Mouse (Mus musculus): ENCODE results near the gene Megf11.

DNA sequence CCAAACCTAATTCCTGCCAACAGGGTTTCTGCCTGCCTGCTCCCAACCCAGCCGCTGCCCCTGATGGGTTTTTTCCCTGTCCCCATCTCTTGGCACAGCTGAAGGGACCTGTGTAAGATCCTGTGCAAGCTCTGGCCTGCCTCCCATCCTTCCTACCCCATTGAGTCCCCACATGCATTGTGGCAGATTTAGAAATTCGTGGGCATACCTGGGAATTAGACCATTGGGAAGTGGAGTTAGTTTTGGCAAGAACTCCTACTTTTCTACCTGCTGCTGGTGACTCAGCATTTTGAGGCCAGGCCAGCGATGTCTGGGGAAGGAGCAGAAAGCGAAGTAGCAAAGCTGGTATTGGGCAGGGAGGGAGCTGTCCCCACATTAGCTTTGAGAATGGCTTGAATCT is 102.0 kb downstream of the Megf11 start:
- TF ChIP-seq POLR2A (IDR thresholded peaks at IDR 0.05; ENCODE audit: insufficient read length, low read depth) (no peak), MYOD1 (IDR thresholded peaks at IDR 0.05; ENCODE audit: control insufficient read depth in 1 of 3, insufficient read length in 2 of 3, low read depth in 2 of 3) (no peak), POLR2AphosphoS2 (IDR thresholded peaks at IDR 0.05; ENCODE audit: insufficient read length, low read depth) (no peak), MAX (IDR thresholded peaks at IDR 0.05; ENCODE audit: low read depth) (no peak), REST (IDR thresholded peaks at IDR 0.05; ENCODE audit: insufficient read depth, insufficient read length) (no peak), E2F4 (IDR thresholded peaks at IDR 0.05; ENCODE audit: insufficient read depth) (no peak), TCF3 (IDR thresholded peaks at IDR 0.05; ENCODE audit: insufficient read length, low read depth) (no peak), SRF (IDR thresholded peaks at IDR 0.05; ENCODE audit: control insufficient read depth, insufficient read length, low read depth) (no peak), CEBPB (IDR thresholded peaks at IDR 0.05; ENCODE audit: insufficient read depth, poor library complexity, severe bottlenecking) (no peak), TCF12 (IDR thresholded peaks at IDR 0.05; ENCODE audit: insufficient read depth, poor library complexity, severe bottlenecking) (no peak), USF1 (IDR thresholded peaks at IDR 0.05; ENCODE audit: low read depth) (no peak)

Measured in myocyte (in vitro differentiated cells).